Mouse (Mus musculus) retina, postnatal 1 day (tissue): Measurements from ENCODE around the gene Sall4.
"Not testable (repeated sequence)": the region's sequence is repeated elsewhere in the genome, so short reads cannot be mapped to it uniquely, and the experiment has no call there.

ENCODE experiments used
- DNase-seq: peaks from one replicate; pipeline ENCODE4 v3.0.0-alpha.2; 2012

Gene Sall4

GRCm38 (mm10) chr2:168767582-168767981 lies at the start of gene Sall4:
Sall4 (minus strand) TSS chr2:168767943.
- no peak for DNase-seq

GRCm38 (mm10) chr2:168813243-168813642 lies 45.5 kb upstream of the Sall4 start:
- no peak for DNase-seq

GRCm38 (mm10) chr2:168809895-168810294 lies 42.2 kb upstream of the Sall4 start:
- DNase-seq: peak; percentile 73

- no peak for DNase-seq
Measured at GRCm38 (mm10) chr2:168807681-168808080, 39.9 kb upstream of the Sall4 start.

- no peak for DNase-seq
Measured at GRCm38 (mm10) chr2:168803849-168804248, 36.1 kb upstream of the Sall4 start.

GRCm38 (mm10) chr2:168799326-168799725 lies 31.6 kb upstream of the Sall4 start:
- no peak for DNase-seq

GRCm38 (mm10) chr2:168798921-168799320 lies 31.2 kb upstream of the Sall4 start:
- no peak for DNase-seq

GRCm38 (mm10) chr2:168791115-168791802 lies 23.5 kb upstream of the Sall4 start:
- DNase-seq: peak; percentile 83

- DNase-seq: no peak
Measured at GRCm38 (mm10) chr2:168786174-168786573, 18.4 kb upstream of the Sall4 start.

GRCm38 (mm10) chr2:168780596-168780995 lies 12.9 kb upstream of the Sall4 start:
- DNase-seq: no peak

- no peak for DNase-seq
Measured at GRCm38 (mm10) chr2:168780024-168780423, 12.3 kb upstream of the Sall4 start.

GRCm38 (mm10) chr2:168777481-168777880 lies 9.7 kb upstream of the Sall4 start:
- DNase-seq: no peak

- DNase-seq: no peak
Measured at GRCm38 (mm10) chr2:168776238-168776637, 8.5 kb upstream of the Sall4 start.

GRCm38 (mm10) chr2:168769259-168769658 lies 1.5 kb upstream of the Sall4 start:
- no peak for DNase-seq

- DNase-seq: peak; percentile 81
Measured at GRCm38 (mm10) chr2:168766538-168767361, 993 bp downstream of the Sall4 start.

GRCm38 (mm10) chr2:168765696-168766537 lies 1.8 kb downstream of the Sall4 start:
- DNase-seq: no peak

GRCm38 (mm10) chr2:168765065-168765681 lies 2.6 kb downstream of the Sall4 start:
- DNase-seq: peak; percentile 63

GRCm38 (mm10) chr2:168764460-168764867 lies 3.3 kb downstream of the Sall4 start:
- DNase-seq: no peak

- DNase-seq: no peak
Measured at GRCm38 (mm10) chr2:168763785-168764184, 4.0 kb downstream of the Sall4 start.

- no peak for DNase-seq
Measured at GRCm38 (mm10) chr2:168762411-168762815, 5.3 kb downstream of the Sall4 start.

GRCm38 (mm10) chr2:168761954-168762353 lies 5.8 kb downstream of the Sall4 start:
- DNase-seq: no peak

GRCm38 (mm10) chr2:168761141-168761540 lies 6.6 kb downstream of the Sall4 start:
- DNase-seq: no peak

GRCm38 (mm10) chr2:168744406-168744805 lies 23.3 kb downstream of the Sall4 start:
- DNase-seq: not testable (repeated sequence)
